In genomic region chr1:131083609-131084008, GRCm38 (mm10) we compare ENCODE assay signal across 9 mouse cellular contexts. TPM values are rescaled to one million over a fixed set of nuclear protein-coding genes. Genes with fewer than 3 reads are reported as not detected.
A peak's percentile ranks its signal among the peaks of the same experiment; 100 is the strongest.
DNase-seq lines count a peak whose midpoint lies in the region; ATAC-seq and TF ChIP-seq lines count a peak whose summit lies in the region.
"Had no signal": no experiment of that assay in that cellular context is flagged by ENCODE, and none has a peak within 500 bp of the region (broad histone marks: within the 10 kb centered on the region; RNA-seq: fewer than 3 reads in every experiment).

No protein-coding gene starts in this region.

- H3K9ac ChIP-seq in heart, embryonic 14.5 days (ENCODE audit: low read length) = no peak overlapping the region
- H3K9ac ChIP-seq in heart, postnatal 0 days (replicated peaks; ENCODE audit: low read depth, low read length) = peak overlapping the region; percentile 13; the same call in 1 of the 2 replicates
- H3K9ac ChIP-seq in lung, postnatal 0 days (replicated peaks; ENCODE audit: low read depth) = no peak overlapping the region

- no peak for TF ChIP-seq CTCF in heart, postnatal 0 days (IDR thresholded peaks at IDR 0.05; ENCODE audit: low read depth)
- TF ChIP-seq CTCF in lung, postnatal 0 days (IDR thresholded peaks at IDR 0.05) = no peak

- no peaks in the 10 kb centered on the region for H3K9me3 ChIP-seq in heart, embryonic 14.5 days (ENCODE audit: control insufficient read depth, low read length)
- no peaks in the 10 kb centered on the region for H3K9me3 ChIP-seq in heart, postnatal 0 days (replicated peaks; ENCODE audit: control insufficient read depth, low read length)
- no peaks in the 10 kb centered on the region for H3K9me3 ChIP-seq in lung, postnatal 0 days (ENCODE audit: low read length)

- H3K4me1 ChIP-seq in heart, embryonic 14.5 days (ENCODE audit: control insufficient read depth in 2 of 2, insufficient read depth in 2 of 2, low read length in 2 of 2) = peaks cover 66 to 99% of the 10 kb centered on the region in 2 experiments
- peaks cover 94% of the 10 kb centered on the region for H3K4me1 ChIP-seq in heart, postnatal 0 days (ENCODE audit: control insufficient read depth, insufficient read depth)
- H3K4me1 ChIP-seq in lung, postnatal 0 days (ENCODE audit: insufficient read depth, low read depth, low read length) = peaks cover 76% of the 10 kb centered on the region

- peak overlapping the region; percentile 31; the same call in 1 of the 2 replicates for H3K4me2 ChIP-seq in heart, embryonic 14.5 days (ENCODE audit: low read length)
- peak overlapping the region; percentile 22; the same call in 1 of the 2 replicates for H3K4me2 ChIP-seq in heart, postnatal 0 days (ENCODE audit: low read depth, low read length)
- H3K4me2 ChIP-seq in lung, postnatal 0 days (replicated peaks; ENCODE audit: low read depth, low read length) = peak overlapping the region; percentile 25; the same call in 1 of the 2 replicates

- no peak for DNase-seq in heart, adult 8-10 months (ENCODE audit: low spot score)
- peak; percentile 86 for DNase-seq in adrenal gland, postnatal 14 days
- no peak for DNase-seq in heart, postnatal 0 days (ENCODE audit: low spot score)
- peak; percentile 88 for DNase-seq in lung, postnatal 0 days (ENCODE audit: low spot score)
- DNase-seq in T-cell, adult 2 months (ENCODE audit: low spot score) = no peak
- DNase-seq in frontal cortex, postnatal 36 days (ENCODE audit: low spot score in 2 of 2) = no peak
- DNase-seq in B cell, adult 2 months = no peak
- DNase-seq: cerebellum, adult 9-11 months had no signal

- no peaks in the 10 kb centered on the region for H3K36me3 ChIP-seq in heart, embryonic 14.5 days (ENCODE audit: control insufficient read depth, insufficient read depth, low read length)
- no peaks in the 10 kb centered on the region for H3K36me3 ChIP-seq in heart, postnatal 0 days (replicated peaks; ENCODE audit: control insufficient read depth, insufficient read depth, low read length)
- no peaks in the 10 kb centered on the region for H3K36me3 ChIP-seq in lung, postnatal 0 days (ENCODE audit: insufficient read depth, low read length)

- ATAC-seq in heart, embryonic 14.5 days (ENCODE audit: insufficient number of reproducible peaks, insufficient read depth, low FRiP score, low read depth) = no peak
- ATAC-seq in heart, postnatal 0 days (ENCODE audit: insufficient read depth, low read depth) = no peak
- peak; percentile 60 for ATAC-seq in lung, postnatal 0 days

- H3K27ac ChIP-seq in heart, embryonic 14.5 days (replicated peaks in 1 of 2; ENCODE audit: control insufficient read depth in 1 of 2, insufficient read depth in 1 of 2, low read depth in 2 of 2, low read length in 2 of 2) = peak overlapping the region; percentile 10 to 39
- peak overlapping the region; percentile 47 for H3K27ac ChIP-seq in heart, postnatal 0 days (ENCODE audit: low read depth)
- peak overlapping the region; percentile 85 for H3K27ac ChIP-seq in lung, postnatal 0 days (ENCODE audit: low read length)

- 41% methylated on average over 4 of the region's 4 CpGs for WGBS in heart, embryonic 14.5 days
- WGBS in heart, postnatal 0 days = 23% methylated on average over 4 of the region's 4 CpGs
- 4% methylated on average over 4 of the region's 4 CpGs for WGBS in lung, postnatal 0 days

- H3K27me3 ChIP-seq in heart, embryonic 14.5 days (ENCODE audit: control insufficient read depth, insufficient read depth, low read length) = no peaks in the 10 kb centered on the region
- no peaks in the 10 kb centered on the region for H3K27me3 ChIP-seq in heart, postnatal 0 days (ENCODE audit: control insufficient read depth, insufficient read depth, low read length)
- H3K27me3 ChIP-seq in lung, postnatal 0 days (replicated peaks; ENCODE audit: insufficient read depth, low read length) = no peaks in the 10 kb centered on the region

- TF ChIP-seq EP300 in heart, postnatal 0 days (IDR thresholded peaks at IDR 0.05; ENCODE audit: low read depth) = no peak
- peak; percentile 61 for TF ChIP-seq EP300 in lung, postnatal 0 days (IDR thresholded peaks at IDR 0.05)

- H3K4me3 ChIP-seq in heart, embryonic 14.5 days (ENCODE audit: control insufficient read depth in 1 of 2, insufficient read depth in 1 of 2, low read depth in 1 of 2, low read length in 2 of 2) = no peak overlapping the region
- no peak overlapping the region for H3K4me3 ChIP-seq in heart, postnatal 0 days (ENCODE audit: low read depth, low read length)
- H3K4me3 ChIP-seq in lung, postnatal 0 days (ENCODE audit: low read depth, low read length) = no peak overlapping the region

RNA-seq across cellular contexts. Expression of gene Mapkapk2, which starts 14.0 kb away (rescaled TPM):
- 59.9 and 96.1 TPM in 2 replicates for polyA plus RNA-seq in heart, embryonic 14.5 days (2014; fragmentation: Nextera tagmentation; extraction: Ambion mirVana)
- 100 to 1,000 TPM; 303 to 326 (median 315) TPM for total RNA-seq in heart, adult 8-10 months (2022)
- total RNA-seq in adrenal gland, postnatal 14 days (2021) = 159 and 180 TPM in 2 replicates
- total RNA-seq in heart, postnatal 0 days (2014; rRNA removed; ENCODE audit: low replicate concordance) = 302 and 348 TPM in 2 replicates
- 62.6 and 69.9 TPM in 2 replicates for polyA plus RNA-seq in heart, postnatal 0 days (2015; fragmentation: Nextera tagmentation; extraction: Ambion mirVana)
- polyA plus RNA-seq in lung, postnatal 0 days (2015; fragmentation: Nextera tagmentation; extraction: Ambion mirVana) = 62.4 and 65.0 TPM in 2 replicates

RNA-seq across cellular contexts. Expression of gene Dyrk3, which starts 54.5 kb away (rescaled TPM):
- polyA plus RNA-seq in heart, embryonic 14.5 days (2014; fragmentation: Nextera tagmentation; extraction: Ambion mirVana) = 1.5 and 1.7 TPM in 2 replicates
- total RNA-seq in heart, adult 8-10 months (2022) = under 1 TPM; 0.25 to 0.71 (median 0.53) TPM
- 5.3 and 7.1 TPM in 2 replicates for total RNA-seq in adrenal gland, postnatal 14 days (2021)
- 1.3 and 1.4 TPM in 2 replicates for total RNA-seq in heart, postnatal 0 days (2014; rRNA removed; ENCODE audit: low replicate concordance)
- 0.60 and 0.86 TPM in 2 replicates for polyA plus RNA-seq in heart, postnatal 0 days (2015; fragmentation: Nextera tagmentation; extraction: Ambion mirVana)
- polyA plus RNA-seq in lung, postnatal 0 days (2015; fragmentation: Nextera tagmentation; extraction: Ambion mirVana) = 3.4 and 4.7 TPM in 2 replicates

Comparison
In these comparisons a context has a peak if more than half of its experiments do, and no peak if none do; other contexts are left out.
1. H3K27ac ChIP-seq: peak in every context shown above with its lines; median percentile 85 in lung, postnatal 0 days; 47 in heart, postnatal 0 days; 24 in heart, embryonic 14.5 days.
2. DNase-seq: peak in adrenal gland, postnatal 14 days (single experiment) and lung, postnatal 0 days (single experiment); none in heart, adult 8-10 months (single experiment), heart, postnatal 0 days (single experiment), T-cell, adult 2 months (single experiment), frontal cortex, postnatal 36 days (0 of 2) and B cell, adult 2 months (0 of 2).
3. Peak in every context shown above with its lines, with median percentiles within 50 percentile points of each other: H3K4me2 ChIP-seq.